27 mouse cellular contexts compared by ENCODE assay signal in genomic region chr9:69642591-69642990, GRCm38 (mm10).
DNase-seq lines count a peak whose midpoint lies in the region; ATAC-seq lines count a peak whose summit lies in the region.
"Had no signal": no experiment of that assay in that cellular context is flagged by ENCODE, and none has a peak within 500 bp of the region (broad histone marks: within the 10 kb centered on the region; RNA-seq: fewer than 3 reads in every experiment).

No protein-coding gene starts in this region.

- WGBS in midbrain, embryonic 11.5 days: 60% methylated on average over 5 of the region's 5 CpGs
- 50% methylated on average over 5 of the region's 5 CpGs for WGBS in midbrain, embryonic 13.5 days

- no peaks in the 10 kb centered on the region for H3K4me1 ChIP-seq in midbrain, embryonic 11.5 days (ENCODE audit: control insufficient read depth, insufficient read depth, low read length)
- no peaks in the 10 kb centered on the region for H3K4me1 ChIP-seq in midbrain, embryonic 13.5 days (replicated peaks)
- H3K4me1 ChIP-seq: embryonic facial prominence, embryonic 13.5 days; embryonic facial prominence, embryonic 15.5 days; forebrain, embryonic 10.5 days; forebrain, embryonic 12.5 days had no signal

- H3K4me2 ChIP-seq in midbrain, embryonic 11.5 days: no peak overlapping the region
- no peak overlapping the region for H3K4me2 ChIP-seq in midbrain, embryonic 13.5 days (replicated peaks)
- H3K4me2 ChIP-seq: embryonic facial prominence, embryonic 13.5 days; embryonic facial prominence, embryonic 15.5 days; forebrain, embryonic 12.5 days had no signal

- no peak overlapping the region for H3K27ac ChIP-seq in midbrain, embryonic 11.5 days (ENCODE audit: low read depth, low read length)
- H3K27ac ChIP-seq in midbrain, embryonic 13.5 days: no peak overlapping the region
- H3K27ac ChIP-seq: embryonic facial prominence, embryonic 13.5 days; embryonic facial prominence, embryonic 15.5 days; forebrain, embryonic 10.5 days; forebrain, embryonic 12.5 days had no signal

- H3K9ac ChIP-seq in midbrain, embryonic 11.5 days (ENCODE audit: low read length): no peak overlapping the region
- no peak overlapping the region for H3K9ac ChIP-seq in midbrain, embryonic 13.5 days (replicated peaks)
- H3K9ac ChIP-seq: embryonic facial prominence, embryonic 13.5 days; embryonic facial prominence, embryonic 15.5 days; forebrain, embryonic 12.5 days had no signal

- no peaks in the 10 kb centered on the region for H3K27me3 ChIP-seq in midbrain, embryonic 11.5 days (ENCODE audit: control insufficient read depth, insufficient read depth, low read length)
- H3K27me3 ChIP-seq in midbrain, embryonic 13.5 days: 0 out of 2 replicates have a peak, but pooled peaks cover 2% of the 10 kb centered on the region
- H3K27me3 ChIP-seq: CH12.LX; embryonic facial prominence, embryonic 13.5 days; embryonic facial prominence, embryonic 15.5 days had no signal

- no peak overlapping the region for H3K4me3 ChIP-seq in midbrain, embryonic 11.5 days (ENCODE audit: low read depth, low read length)
- no peak overlapping the region for H3K4me3 ChIP-seq in midbrain, embryonic 13.5 days (replicated peaks)
- H3K4me3 ChIP-seq: embryonic facial prominence, embryonic 13.5 days; embryonic facial prominence, embryonic 15.5 days; erythroblast, embryonic 14.5 days; forebrain, embryonic 10.5 days; forebrain, embryonic 12.5 days had no signal

- H3K9me3 ChIP-seq in midbrain, embryonic 11.5 days (ENCODE audit: control insufficient read depth, low read length): no peaks in the 10 kb centered on the region
- H3K9me3 ChIP-seq in midbrain, embryonic 13.5 days: no peaks in the 10 kb centered on the region
- H3K9me3 ChIP-seq: embryonic facial prominence, embryonic 13.5 days; embryonic facial prominence, embryonic 15.5 days; forebrain, embryonic 10.5 days; forebrain, embryonic 12.5 days; G1E had no signal

- ATAC-seq in midbrain, embryonic 11.5 days (ENCODE audit: low FRiP score): no peak
- no peak for ATAC-seq in midbrain, embryonic 13.5 days
- ATAC-seq: activated CD4-positive, CD25-positive, alpha-beta regulatory T cell, adult 4 months; CD4-positive, CD25-positive, alpha-beta regulatory T cell, adult 4 months; forebrain, embryonic 14.5 days; forebrain, embryonic 16.5 days had no signal

- DNase-seq in midbrain, embryonic 11.5 days (ENCODE audit: low spot score, missing footprints): peak; percentile 65
- DNase-seq in induced T-regulatory cell, adult 2 months (ENCODE audit: low read depth): peak; percentile 12
- peak; percentile 54 for DNase-seq in retina, postnatal 1 day
- DNase-seq in cerebellum, postnatal 4 days (ENCODE audit: low spot score in 2 of 2): no peak
- no peak for DNase-seq in kidney, adult 11 months
- DNase-seq: adrenal gland, adult 8-10 months; adrenal gland, postnatal 14 days; adrenal gland, postnatal 36 days; B cell, adult 2 months; cerebellum, adult 11-12 months; cerebellum, adult 2 months; cerebellum, adult 9-10 months; cerebellum, postnatal 10 days; cerebellum, postnatal 25 days; embryo, embryonic 11 days had no signal

- no peaks in the 10 kb centered on the region for H3K36me3 ChIP-seq in midbrain, embryonic 11.5 days (ENCODE audit: control insufficient read depth, insufficient read depth, low read length)
- H3K36me3 ChIP-seq in midbrain, embryonic 13.5 days: no peaks in the 10 kb centered on the region
- H3K36me3 ChIP-seq: embryonic facial prominence, embryonic 13.5 days; embryonic facial prominence, embryonic 15.5 days; forebrain, embryonic 10.5 days; forebrain, embryonic 12.5 days; G1E had no signal

Comparison
In these comparisons a context has a peak if more than half of its experiments do, and no peak if none do; other contexts are left out.
1. DNase-seq: peak in midbrain, embryonic 11.5 days (single experiment), induced T-regulatory cell, adult 2 months (single experiment) and retina, postnatal 1 day (single experiment); none in cerebellum, postnatal 4 days (0 of 2) and kidney, adult 11 months (single experiment).